Mouse (Mus musculus) skeletal muscle tissue, adult 2 months (tissue): ENCODE results near the gene B3galt4.

Experiments used
- DNase-seq: peaks from one replicate; pipeline ENCODE4 v3.0.0-alpha.2; 2012; ENCODE audit warnings: low read depth, low spot score

The B3galt4 gene

DNA sequence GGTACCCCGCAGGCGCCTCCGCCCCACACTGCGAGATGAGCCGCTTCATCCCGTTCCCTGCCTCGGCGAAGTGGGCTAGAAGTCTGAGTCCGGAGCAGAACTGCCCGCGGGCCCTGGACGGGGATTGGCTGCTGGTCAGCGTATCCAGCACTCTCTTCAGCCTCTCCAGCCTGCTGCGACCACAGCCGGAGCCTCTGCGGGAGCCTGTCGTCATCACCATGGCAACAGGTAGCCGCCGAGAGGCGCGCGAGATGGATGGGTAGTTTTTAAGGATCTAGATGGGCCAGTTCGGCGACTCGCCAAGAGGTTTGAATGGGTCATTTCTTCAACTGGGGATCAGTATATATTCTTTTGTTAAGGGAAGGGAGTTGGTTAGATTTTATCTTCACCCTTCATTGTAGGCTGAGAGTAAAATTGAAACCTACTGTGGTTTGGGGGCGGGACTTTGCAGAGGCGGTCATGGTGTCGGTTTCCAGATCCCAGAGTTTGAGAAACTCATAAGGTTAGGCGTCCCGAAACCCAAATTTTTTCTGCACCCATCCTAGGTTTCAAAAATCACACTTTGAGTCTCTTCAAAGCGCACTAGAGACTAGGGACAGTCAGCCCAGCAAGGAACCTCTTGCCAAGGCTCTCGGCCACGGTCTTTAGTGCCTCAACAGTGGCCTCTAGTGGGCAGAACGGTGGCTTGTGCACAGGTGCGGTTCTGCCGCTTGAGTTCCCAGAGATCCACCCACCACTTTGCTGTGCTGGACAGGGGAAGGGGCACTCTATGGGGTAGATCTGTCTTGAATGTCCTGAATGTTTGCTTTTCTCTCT, 30.8 kb downstream of the B3galt4 start:
- no peak for DNase-seq

DNA sequence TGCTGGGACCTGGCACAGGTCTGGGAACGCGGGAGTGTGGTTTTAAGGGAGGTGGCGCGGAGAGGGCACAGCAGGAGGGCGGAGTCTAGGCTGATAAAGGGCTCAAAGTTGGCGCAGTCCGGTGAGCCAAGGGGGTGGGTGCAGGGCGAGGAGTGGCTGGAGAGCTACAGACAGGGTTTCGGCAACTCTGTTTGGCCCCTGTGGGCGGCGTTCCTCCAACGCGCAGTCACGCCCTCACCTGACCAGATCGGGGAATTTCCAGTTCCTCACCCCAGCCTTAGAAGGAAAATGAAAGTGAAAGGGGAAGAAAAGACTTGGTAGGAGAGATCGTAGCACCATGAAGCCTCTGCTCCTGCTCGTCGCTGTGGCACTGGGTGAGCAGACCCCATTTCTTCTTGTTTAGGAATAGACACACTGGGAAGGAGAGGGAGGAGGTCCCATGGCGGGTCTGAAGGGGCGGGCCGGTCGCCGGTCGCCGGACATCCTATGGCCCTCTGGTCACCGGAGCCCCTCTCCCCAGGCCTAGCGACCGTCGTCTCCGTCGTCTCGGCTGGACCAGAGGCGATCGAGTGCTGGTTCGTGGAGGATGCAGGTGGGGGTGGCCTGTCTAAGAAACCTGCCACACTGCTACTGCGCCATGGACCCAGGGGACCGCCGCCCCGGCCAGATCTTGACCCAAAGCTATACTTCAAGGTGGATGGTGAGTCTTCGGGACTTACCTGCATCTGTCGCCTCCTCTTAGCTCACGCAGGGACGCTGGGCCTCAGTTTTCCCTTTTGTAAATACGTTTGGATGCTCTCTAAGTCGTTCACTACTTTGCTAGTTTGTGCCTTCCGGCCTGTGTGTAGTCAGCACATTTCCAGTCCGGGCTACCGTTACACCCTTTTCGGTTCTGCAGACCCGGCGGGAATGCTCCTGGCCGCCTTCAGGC, 31.7 kb downstream of the B3galt4 start:
- DNase-seq: peak; percentile 73

DNA sequence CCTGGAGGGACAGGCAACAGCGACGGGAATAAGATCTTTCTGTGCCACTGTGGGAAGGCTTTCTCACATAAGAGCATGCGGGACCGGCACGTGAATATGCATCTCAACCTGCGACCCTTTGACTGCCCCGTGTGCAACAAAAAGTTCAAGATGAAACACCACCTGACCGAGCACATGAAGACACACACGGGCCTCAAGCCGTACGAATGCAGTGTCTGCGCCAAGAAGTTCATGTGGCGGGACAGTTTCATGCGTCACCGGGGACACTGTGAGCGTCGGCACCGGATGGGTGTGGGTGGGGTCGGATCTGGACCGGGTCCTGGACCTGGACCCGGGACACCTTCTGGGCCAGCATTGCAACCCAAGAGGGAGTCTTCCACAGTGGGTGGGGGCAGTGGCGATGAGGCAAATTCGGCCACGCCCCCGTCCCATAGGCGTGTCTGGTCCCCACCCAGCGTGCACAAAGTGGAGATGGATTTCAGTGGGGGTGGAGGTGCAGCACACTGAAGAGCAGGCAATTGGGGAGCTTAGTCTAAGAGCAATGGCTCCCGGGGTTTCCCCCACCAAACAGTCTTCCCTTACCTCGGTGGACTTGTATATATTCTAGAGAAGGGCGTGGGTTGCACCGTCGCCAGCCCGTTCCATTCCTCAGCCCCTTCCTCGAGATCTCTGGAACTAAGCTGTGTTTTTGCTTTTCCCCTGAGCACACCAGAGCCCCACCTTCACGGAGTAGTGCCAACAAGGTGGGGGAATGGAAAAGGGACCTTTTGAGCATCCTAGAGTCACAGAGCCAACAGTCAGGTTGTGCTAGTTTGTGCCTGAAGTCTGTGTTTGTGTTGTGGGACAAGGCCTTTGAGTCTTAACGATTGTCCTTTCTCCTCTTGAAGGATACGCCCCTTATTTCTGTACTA, 32.7 kb downstream of the B3galt4 start:
- DNase-seq: no peak

DNA sequence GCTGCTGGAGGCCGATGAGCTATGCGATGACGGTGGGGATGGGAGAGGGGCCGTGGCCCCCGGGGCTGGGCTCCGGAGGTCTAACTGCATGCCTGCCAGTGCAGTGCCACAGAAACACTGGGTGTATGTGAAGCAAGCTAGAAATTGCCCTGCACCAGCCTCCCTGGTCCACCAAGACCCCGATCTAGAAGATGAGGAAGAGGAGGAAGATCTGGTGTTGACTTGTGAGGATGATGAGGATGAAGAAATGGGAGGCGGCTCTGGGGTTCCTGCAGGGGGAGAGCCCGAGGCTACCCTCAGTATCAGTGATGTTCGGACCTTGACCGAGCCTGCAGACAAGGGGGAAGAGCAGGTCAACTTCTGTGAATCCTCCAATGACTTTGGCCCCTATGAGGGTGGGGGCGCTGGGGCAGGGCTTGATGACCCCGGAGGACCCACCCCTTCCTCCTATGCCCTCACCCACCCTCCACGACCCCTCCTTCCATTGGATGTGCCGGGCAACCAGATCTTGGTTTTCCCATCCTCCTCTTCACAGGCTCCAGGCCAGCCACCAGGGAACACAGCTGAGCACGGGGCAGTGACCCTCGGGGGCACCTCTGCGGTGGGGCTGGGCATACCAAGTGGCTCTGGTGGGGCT, 33.5 kb downstream of the B3galt4 start:
- DNase-seq: no peak

GRCm38 (mm10) chr17:33916847-33917655, 34.2 kb downstream of the B3galt4 start:
- DNase-seq: no peak

GRCm38 (mm10) chr17:33916294-33916693, 35.0 kb downstream of the B3galt4 start:
- DNase-seq: no peak

GRCm38 (mm10) chr17:33915671-33916250, 35.5 kb downstream of the B3galt4 start, which contains the start of the genes Tapbp and Zbtb22:
TSS of gene Tapbp (plus strand) at chr17:33915899.
TSS of gene Zbtb22 (plus strand) at chr17:33915904.
- DNase-seq: peak; percentile 98

- DNase-seq: no peak
Measured at GRCm38 (mm10) chr17:33914969-33915391, 36.3 kb downstream of the B3galt4 start.

- no peak for DNase-seq
Measured at GRCm38 (mm10) chr17:33913905-33914304, 37.4 kb downstream of the B3galt4 start.

DNA sequence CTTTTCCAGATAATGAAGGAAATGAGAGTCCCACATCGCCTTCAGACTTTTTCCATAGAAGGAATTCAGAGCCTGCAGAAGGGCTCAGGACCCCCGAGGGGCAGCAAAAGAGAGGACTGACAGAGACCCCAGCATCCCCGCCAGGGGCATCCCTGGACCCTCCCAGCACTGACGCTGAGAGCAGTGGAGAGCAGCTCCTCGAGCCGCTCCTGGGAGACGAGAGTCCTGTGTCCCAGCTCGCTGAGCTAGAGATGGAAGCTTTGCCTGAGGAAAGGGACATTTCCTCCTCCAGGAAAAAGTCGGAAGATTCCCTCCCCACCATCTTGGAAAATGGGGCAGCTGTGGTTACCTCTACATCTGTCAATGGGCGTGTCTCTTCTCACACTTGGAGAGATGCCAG, 38.0 kb downstream of the B3galt4 start:
- DNase-seq: no peak

DNA sequence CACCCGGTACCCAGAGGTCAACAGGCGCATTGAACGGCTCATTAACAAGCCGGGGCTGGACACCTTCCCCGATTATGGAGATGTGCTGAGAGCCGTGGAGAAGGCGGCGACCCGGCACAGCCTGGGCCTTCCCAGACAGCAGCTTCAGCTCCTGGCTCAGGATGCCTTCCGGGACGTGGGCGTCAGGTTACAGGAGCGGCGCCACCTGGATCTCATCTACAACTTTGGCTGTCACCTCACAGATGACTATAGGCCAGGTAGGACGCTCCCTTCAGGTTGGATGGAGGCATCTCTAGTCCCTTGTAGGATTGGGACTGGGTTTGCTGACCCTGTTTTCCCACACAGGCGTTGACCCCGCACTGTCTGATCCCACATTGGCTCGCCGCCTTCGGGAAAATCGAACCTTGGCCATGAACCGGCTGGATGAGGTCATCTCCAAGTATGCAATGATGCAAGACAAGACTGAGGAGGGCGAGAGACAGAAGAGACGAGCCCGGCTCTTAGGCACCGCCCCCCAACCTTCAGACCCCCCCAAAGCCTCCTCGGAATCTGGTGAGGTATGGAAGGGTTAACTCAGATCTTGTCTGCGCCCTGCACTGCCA, 39.4 kb downstream of the B3galt4 start:
- DNase-seq: no peak

- DNase-seq: no peak
Measured at GRCm38 (mm10) chr17:33911052-33911812, 40.1 kb downstream of the B3galt4 start.

GRCm38 (mm10) chr17:33910346-33911051, 40.8 kb downstream of the B3galt4 start:
- DNase-seq: no peak

DNA sequence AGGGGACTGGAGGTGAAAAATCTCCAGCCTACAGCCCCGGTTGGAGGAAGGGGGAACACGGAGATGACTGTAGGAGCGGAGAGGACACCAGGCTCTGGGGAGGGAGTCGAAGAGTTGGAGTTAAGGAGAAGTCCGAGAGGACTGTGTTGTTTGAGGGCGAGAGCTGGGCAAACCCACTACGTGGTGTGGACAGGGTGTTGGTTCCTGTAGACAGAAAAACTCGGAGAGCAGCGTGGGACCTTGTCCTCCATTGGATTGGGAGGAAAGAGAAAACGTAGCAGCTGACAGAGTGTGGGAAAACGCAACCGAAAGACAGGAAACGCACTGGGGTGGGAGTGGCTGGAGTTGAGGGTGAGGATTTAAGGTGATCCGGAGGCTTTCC, 41.4 kb downstream of the B3galt4 start:
- DNase-seq: no peak

- peak; percentile 98 for DNase-seq
Measured at GRCm38 (mm10) chr17:33909077-33909868, 42.0 kb downstream of the B3galt4 start, which contains the start of gene Daxx. TSS of gene Daxx (plus strand) at chr17:33909414.

DNA sequence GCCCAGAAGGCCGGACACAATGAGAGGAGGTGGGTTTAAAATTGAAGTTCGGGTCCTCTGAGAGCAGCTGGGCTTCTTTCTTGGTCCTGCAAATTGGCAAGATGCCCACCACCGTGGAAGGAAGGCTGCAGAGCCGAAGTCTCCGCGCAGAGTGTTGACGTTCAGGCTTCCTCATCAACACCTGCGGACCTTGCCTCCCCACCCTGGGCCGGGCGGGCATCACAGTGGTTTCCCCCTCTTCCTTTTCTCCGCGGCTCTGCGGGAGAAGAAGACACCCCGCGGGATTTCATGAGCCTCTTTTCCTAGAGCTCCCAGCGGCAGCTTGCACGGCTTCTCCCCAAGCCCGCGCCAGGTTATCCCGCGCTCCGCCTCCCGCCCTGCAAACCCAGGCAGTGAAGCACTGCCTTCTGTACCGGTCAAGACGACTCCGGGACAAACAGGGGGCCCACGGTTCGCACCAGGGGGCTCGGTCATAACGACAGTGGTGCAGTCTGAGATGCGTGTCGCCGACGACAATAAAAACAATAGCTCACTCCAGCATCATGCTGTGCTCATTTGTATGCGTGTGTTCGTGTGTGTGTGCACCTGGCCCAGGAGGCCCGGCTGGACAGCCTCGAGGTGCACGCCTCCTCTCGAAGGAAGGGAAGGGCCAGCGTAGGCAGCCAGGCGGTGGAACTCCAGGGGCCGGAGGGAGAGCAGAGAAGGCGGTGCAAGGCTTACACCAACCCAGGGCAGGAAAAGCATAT, 42.8 kb downstream of the B3galt4 start:
- DNase-seq: no peak
